Mouse (Mus musculus): Measurements from ENCODE around the gene D630039A03Rik.

D630039A03Rik gene

DNA sequence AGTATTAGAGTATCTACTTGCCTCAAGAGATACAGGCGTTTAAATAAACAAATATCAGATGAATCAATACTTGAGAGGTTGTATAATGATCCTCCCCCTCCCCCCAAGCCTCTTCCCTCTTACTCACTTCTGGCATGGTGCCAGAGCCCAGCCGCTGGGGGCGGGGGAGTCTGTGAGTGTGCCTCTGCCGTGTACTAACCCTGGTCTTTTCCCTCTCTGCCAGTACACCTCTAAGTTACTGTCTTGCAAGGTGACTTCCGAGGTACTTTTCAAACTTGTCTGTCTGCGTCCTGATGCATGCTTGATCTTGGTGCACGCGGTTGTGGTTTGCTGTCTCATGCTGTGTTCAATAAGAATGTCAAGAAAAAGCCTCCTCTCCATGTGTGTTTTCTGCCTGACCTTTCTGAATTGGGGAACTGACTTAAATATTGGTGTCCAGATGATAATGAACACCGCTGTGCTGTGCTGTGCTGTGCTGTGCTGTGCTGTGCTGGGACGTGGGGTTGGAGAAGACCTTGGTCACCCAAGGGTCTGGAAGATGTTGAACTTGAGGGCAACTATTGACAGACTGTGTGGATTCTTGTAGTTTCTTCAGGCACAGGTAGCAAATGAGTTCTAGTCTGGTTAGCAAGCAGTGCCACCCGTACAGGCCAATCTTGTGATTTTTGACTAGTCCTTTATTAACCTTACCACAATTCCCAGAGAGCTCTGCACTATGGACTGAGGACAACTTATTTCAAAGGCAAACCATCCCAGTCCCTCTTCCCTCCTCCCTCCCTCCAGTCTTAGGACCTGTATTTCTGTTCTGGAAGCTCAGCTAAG lies 29.8 kb downstream of the D630039A03Rik start:
- DNase-seq = no peak

DNA sequence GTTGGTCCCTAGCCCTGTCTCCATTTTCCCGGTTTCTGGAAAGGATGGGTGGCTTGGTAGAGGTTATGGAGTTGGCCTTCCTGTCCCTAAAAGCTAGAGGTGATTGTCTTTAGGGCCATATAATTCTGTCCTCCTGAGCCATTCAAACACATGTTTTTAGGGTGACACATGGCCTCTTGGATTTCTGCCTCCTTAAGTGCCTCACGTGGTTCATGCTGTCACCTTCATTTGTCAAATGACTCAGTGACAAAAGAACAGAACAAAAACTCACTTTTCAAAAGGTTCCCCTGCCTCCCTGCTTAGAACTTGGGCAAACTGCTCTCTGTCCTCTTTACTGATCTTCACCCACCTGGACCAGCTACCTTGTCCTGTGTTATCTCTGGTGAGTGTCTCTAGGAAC lies 30.9 kb downstream of the D630039A03Rik start:
- no peak for DNase-seq

DNA sequence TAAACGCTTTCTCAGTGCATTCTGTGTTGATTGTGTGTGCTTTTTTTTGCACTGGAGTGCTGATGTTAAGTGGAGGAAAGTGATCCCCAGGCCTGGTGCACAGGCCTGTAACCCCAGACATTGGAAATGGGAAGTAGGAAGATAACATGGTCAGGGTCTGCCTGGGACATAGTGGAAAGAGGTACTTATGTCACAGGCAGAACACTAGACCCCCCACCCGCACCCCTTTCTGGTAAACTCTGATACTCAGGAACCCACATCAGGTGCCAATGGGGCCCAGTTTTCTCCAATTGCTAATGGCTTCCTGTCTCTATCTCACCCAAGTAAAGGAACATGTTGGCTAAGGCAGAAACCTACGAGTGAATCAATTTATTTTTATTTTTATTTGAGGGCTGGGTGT lies 31.6 kb downstream of the D630039A03Rik start:
- DNase-seq = no peak

DNA sequence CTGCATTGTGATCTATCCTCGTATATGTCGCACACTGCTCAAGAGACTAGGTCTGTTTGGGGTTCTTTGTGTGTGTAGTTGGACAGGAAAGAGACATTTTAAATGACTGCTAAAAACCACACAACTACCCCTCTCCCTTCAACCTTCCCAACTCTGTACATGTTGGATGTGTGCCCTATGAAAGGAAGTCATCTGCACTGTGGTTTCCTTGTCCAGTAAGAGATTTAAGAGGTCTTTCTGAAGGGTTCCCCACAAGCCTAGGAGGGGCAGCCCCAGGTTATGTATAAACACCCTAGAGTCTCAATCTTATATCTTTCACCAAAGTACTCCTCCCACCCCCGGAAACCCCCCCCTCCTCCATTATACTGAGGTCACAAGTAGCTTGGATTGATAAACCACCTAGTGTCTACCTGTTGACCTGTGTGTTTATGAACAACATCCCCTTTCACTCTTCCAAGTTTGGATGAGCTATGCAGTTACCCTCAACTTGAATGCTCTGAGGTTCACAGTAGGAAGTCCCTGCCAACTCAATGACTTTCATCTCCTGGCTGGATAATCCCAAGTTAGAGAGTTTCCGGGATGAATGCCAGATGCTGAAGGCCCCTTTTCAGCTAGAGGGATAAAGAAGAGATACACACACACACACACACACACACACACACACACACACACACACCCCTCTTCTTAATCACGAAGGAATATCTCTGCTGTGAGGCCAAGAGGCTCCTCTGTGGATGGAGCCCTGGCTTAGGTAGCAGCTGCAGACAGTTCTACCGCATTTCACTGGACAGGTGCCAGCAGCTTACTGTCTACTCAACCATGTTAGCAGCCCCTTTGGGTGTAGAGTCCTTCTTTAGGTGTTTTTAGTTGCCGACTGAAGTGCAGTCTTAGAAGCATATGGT lies 32.3 kb downstream of the D630039A03Rik start:
- DNase-seq = peak; percentile 16

DNA sequence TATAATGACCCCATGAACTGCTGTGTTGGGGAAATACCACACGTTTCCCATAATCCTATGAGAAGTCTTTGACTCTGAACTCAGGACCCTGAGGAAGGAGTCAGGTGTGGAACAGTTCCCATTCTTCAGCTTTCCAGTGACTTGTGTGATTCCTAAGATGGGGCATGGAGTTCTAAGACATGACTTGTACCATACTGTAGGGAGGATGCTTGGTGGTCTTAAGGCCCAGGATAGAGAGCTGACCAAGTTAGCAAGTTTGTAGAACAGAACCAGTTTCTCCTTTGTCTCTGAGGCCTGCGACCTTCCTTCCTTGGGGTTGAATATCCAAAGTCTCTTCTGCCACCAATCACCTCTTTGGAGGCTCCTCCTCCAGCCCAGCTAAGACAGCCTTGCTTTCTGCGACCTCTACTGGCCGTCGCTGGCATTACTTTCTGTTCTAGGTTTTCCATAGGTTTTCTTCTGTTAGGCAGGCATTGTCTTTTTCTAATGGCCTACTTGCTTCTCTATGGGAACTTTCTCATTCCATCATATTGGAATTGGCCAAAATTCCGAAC lies 36.2 kb downstream of the D630039A03Rik start:
- peak; percentile 77 for DNase-seq

DNA sequence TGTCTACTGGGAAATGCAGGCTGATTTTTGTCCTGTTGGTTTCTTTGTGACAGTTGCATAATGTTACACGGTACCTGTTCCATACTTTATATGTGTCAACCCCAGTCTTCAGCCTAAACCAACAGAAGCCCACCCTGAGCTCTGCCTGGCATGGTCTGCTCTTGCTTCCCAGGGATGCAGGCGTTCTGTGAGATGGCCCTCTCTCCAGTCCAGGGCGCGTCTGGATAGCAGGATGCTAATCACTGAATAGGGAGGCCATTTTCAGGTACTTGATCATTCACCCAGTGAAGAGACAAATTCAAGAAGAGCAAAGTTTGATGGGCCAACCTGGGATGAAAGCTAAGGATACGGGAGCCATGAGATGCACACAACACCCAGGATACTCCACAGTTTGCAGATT lies 37.0 kb downstream of the D630039A03Rik start:
- no peak for DNase-seq

DNA sequence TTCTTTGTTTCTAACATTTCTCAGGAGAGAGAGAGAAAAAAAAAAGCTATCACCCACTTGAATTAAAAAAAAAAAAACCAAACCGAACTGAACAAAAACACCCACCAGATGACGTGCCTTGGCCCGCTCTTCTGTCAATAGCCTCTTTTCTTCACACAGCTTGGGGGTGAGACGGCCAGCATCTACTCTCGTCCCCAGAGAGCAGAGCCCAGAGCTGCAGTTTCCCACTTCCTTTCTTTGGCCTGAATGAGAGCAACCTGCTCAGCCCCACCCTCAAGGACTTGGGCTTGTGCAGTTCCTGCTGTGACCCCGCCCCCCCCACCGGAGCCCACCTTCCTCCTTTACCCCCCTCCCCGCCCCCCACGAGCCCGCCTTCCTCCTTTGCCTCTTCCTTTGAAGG lies 48.6 kb downstream of the D630039A03Rik start:
- no peak for DNase-seq

DNA sequence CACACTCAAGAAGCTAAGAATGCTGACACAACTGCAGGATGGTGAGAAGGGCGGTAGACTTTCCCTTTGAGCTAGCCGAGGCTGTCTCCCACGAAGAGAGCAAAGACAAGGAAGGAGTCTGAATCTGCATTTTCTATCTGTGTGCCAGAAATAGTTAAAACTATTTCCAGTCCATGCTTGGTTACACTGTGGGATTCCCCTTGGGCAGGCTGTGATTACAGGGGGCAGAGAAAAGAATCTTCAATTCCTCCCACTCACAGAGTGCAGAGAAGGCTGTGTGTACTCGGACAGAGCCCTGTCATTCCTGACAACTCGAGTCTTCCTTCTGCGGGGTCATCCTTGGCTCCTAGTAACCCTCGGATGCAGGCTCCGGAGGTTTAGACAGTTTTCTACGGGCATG lies 49.1 kb downstream of the D630039A03Rik start:
- no peak for DNase-seq

DNA sequence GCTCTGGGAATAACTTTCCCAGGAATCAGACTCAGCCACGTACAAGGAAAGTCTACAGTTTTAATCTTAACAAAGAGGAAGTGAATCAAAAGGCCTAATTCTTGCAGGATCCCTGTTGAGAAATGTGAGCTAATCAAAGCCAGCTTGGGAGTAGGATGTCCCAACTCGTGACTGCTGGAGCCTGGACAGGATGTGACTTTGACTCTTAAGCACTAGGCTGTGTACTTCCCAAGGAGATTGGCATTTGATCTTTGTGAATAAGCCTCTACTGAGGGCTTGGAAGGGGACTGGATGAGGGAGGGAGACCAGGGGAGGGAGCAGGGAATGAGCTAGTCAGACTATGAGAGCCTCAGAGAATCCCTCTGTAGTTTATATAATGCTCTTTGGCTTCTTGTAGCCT lies 50.0 kb downstream of the D630039A03Rik start:
- no peak for DNase-seq

DNA sequence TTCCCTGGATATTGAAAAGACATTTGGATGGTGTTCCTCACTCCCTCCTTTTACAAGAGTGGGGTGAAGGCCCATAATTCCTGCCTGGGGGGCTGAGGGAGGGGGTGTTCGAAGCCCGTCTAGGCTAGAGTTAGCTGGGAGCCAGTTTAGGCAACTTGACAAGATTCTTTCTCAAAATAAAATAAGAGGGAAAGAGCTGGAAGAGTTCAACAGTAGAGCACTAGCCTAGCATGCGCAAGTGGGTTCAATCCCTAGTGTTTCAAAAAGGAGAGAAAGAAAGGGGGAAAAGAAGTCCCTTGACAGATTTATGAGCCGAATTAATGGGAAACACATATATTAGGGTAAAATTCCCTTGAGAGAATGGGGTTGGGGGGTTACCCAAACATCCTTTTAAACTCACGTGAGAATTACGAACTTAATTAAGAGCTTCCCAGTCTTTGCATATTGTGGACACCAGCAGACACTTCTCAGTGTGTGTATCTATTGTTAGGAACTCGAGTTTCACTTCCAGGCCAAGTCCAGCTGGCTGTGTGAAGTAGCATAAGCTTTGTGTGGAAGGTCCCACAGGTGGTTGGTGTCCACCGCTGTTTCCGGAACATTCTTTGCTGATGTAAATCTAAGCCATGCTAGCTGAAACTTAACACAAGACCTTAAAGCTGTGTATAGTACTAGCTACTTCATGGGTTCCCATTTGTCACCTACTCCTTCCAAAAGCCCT lies 53.7 kb downstream of the D630039A03Rik start:
- no peak for DNase-seq

DNA sequence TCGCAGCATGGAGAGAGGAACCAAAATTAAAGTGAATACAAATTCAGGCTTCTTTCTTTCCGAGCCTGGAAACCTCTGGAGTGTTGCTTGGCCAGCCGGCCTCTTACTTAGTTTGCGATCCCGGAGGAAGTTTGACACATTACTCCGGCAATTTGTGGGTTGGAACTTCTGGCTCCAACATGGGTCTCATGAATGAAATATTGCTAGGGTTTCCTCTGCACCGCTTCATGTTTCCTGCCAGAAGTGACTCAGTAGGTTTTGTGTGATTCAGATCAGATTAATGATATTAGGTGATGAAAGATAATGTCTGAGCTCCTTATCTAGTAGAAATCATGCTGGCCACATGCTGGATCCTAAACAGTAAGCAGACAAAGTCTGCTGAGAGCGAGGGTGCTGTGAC lies 54.2 kb downstream of the D630039A03Rik start:
- DNase-seq = no peak

DNA sequence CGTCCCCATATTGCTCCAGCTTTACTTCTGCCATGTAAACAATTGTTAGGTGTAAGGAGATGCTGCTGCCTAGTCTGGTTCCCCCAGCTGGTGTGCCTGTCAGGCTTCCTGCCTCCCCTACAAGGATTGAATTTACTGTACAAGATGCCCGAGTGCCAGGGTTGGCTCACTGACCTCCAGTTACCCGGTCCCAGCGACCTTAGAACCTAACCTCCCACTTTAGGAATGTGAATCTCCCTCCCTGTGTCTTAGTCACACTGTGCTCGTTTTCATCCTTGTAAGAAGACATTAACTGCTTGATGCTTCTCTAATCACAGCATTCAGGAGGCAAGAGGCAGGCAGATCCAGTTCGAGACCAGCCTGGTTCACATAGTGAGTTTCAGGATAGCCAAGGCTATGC lies 54.9 kb downstream of the D630039A03Rik start:
- no peak for DNase-seq

DNA sequence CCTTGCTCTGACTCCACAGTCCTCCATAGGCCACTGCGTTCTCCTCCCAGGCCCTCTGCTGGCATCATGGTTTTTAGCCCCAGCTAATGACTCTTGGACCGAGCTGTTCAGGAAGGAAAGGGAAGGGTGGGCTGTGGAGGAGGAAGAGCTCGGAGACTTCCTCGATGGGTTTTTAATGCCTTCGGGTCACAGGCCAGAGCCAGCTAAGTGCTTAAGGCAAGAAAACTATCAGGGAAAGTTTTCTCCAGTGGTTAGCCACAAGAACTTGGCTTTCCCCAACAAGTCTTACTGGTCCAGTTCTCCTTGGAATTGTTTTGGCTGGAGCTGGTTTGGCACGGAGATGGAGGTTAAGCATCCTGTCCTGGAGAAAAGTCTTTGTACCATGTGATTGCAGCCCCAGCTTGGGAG lies 55.9 kb downstream of the D630039A03Rik start:
- no peak for DNase-seq

Data from right cerebral cortex, postnatal 4 days (tissue).